Mouse (Mus musculus) kidney, adult 2 months (tissue): ENCODE results near the gene Pcsk6. TPM values are rescaled to one million over a fixed set of nuclear protein-coding genes. Genes with fewer than 3 reads are reported as not detected.

Experiments used
- DNase-seq: peaks from one replicate; pipeline ENCODE4 v3.0.0; 2021
- H3K27ac ChIP-seq: fragments of 200-500 bp; 2 replicates; pipeline ENCODE4 v1.5.1; 2012; ENCODE audit warnings: low read depth, low read length, control low read depth, inconsistent platforms; ENCODE audit not compliant: insufficient read depth
- H3K27me3 ChIP-seq: fragments of 200-500 bp; replicated peaks from 2 replicates; pipeline ENCODE4 v1.6.1; 2012; ENCODE audit warnings: mild to moderate bottlenecking, moderate library complexity, low read length, inconsistent platforms; ENCODE audit not compliant: control insufficient read depth, insufficient read depth
- H3K36me3 ChIP-seq: fragments of 200-500 bp; 2 replicates; pipeline ENCODE4 v1.6.1; 2012; ENCODE audit warnings: mild to moderate bottlenecking, moderate library complexity, low read length, inconsistent platforms; ENCODE audit not compliant: control insufficient read depth, insufficient read depth
- H3K4me1 ChIP-seq: fragments of 200-500 bp; 2 replicates; pipeline ENCODE4 v1.6.1; 2011; ENCODE audit warnings: low read length; ENCODE audit not compliant: control insufficient read depth, insufficient read depth
- H3K4me3 ChIP-seq: fragments of 200-500 bp; 2 replicates; pipeline ENCODE4 v1.5.1; 2011; ENCODE audit warnings: mild to moderate bottlenecking, low read depth, low read length, control low read depth; ENCODE audit not compliant: insufficient read depth
- CTCF ChIP-seq: fragments of 200-500 bp; conservative IDR thresholded peaks from 2 replicates; pipeline ENCODE4 v1.5.1; 2011; ENCODE audit warnings: low read depth, mild to moderate bottlenecking, control low read depth, low read length, moderate library complexity, mixed read lengths; ENCODE audit not compliant: insufficient read depth, insufficient read length
- POLR2A ChIP-seq: fragments of 200-500 bp; IDR thresholded peaks from one replicate; pipeline ENCODE4 v1.6.1; 2011; ENCODE audit warnings: low read depth, low read length, control low read depth
- WGBS: fragments of 180-500 bp; shearing (Covaris S2); methylation state at CpG from one replicate; pipeline ENCODE4 v1.1.7; 2018; 5-methylcytosine and 5-hydroxymethylcytosine counted together
- polyA plus RNA-seq: library from polyadenylated mRNA; depleted of rRNA; stranded (reverse); fragments of >200 nt; gene quantifications from 2 replicates; pipeline ENCODE4 v1.2.3, GENCODE M21; 2012

The Pcsk6 gene
- polyA plus RNA-seq, 1 experiment = 25.0 TPM

DNA sequence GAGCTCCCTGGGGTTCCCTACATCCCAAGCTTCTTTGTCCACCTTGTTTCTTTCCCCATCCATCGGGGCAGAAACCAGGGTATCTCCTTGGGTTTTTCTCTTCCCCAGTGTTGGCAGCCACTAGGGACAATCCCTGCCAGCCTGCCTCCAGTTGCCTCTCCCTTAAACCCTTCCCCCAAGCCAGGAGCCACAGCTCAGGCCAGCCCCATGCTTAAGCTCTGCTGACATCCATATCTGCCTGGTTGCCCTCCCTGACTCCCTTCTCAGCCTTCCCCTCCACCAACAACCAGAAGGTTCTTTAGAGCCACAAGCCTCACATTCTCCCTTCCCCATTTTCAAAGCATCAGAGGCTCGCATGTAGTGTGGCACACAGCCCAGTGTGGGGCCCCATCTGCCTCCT is 10.3 kb downstream of the Pcsk6 start:
- H3K4me1 ChIP-seq = no peaks in the 10 kb centered on the region
- WGBS = 89% methylated on average over 2 of the region's 2 CpGs
- H3K27me3 ChIP-seq = no peaks in the 10 kb centered on the region
- no peak for TF ChIP-seq POLR2A
- TF ChIP-seq CTCF = no peak
- H3K27ac ChIP-seq = no peak overlapping the region
- H3K4me3 ChIP-seq = no peak overlapping the region
- DNase-seq = no peak
- no peaks in the 10 kb centered on the region for H3K36me3 ChIP-seq

DNA sequence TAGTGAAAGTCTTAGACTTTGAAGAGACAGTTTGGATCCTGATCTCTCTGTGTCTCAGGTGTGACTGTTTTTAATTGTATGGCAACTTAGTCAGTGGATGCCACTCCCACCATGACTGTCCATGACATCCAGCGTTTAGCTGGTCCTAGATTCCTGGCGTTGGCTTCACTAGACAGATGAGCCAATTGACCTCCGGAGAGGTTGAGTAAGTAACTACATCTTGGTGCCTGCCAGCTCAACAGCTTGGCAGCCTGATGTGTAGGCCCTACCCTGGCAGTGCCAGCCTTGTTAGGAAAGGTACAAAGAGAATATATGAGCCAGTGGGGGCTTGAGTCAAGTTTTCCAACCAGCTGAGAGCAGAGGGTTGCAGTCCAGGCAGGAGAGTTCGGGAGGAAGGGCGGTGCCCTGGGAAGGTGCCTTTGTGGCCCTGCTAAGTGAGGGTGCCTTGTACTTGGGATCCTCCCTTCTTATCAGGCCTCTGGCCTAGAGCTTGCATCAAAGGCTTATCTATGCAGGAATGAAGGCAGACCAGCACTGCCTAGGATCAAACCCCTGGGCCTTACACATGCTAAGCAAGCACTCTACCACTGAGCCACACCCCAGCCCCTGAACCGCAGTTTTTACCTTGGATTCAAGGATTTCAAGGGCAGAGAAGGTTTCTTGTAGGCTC is 11.8 kb downstream of the Pcsk6 start:
- 91% methylated on average over 6 of the region's 6 CpGs for WGBS
- no peak for DNase-seq
- no peaks in the 10 kb centered on the region for H3K4me1 ChIP-seq
- H3K27me3 ChIP-seq = no peaks in the 10 kb centered on the region
- no peaks in the 10 kb centered on the region for H3K36me3 ChIP-seq
- TF ChIP-seq POLR2A (no peak), CTCF (no peak)
- H3K4me3 ChIP-seq = no peak overlapping the region
- H3K27ac ChIP-seq = no peak overlapping the region

DNA sequence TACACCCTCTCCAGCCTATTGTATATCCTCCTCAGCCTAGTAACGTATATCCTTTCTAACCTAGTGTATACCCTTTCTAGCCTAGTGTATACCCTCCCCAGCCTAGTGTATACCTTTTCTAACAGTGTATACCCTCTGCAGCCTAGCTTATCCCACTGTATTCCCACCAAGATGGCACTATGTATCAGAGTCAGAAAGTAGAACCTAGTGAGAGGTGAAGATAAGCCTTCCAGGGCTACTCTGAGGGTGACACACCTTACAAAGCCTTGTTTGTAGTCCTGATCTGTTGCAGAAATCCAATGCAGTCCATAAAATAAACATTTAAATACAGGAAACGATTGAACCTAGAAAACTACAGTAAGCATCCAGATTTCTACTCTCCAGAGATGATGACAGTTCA is 12.4 kb downstream of the Pcsk6 start:
- Histone ChIP-seq H3K27ac (no peak overlapping the region), H3K27me3 (no peaks in the 10 kb centered on the region), H3K4me1 (no peaks in the 10 kb centered on the region), H3K4me3 (no peak overlapping the region), H3K36me3 (no peaks in the 10 kb centered on the region)
- 82% methylated on average over 2 of the region's 2 CpGs for WGBS
- no peak for TF ChIP-seq POLR2A
- TF ChIP-seq CTCF = no peak
- no peak for DNase-seq

DNA sequence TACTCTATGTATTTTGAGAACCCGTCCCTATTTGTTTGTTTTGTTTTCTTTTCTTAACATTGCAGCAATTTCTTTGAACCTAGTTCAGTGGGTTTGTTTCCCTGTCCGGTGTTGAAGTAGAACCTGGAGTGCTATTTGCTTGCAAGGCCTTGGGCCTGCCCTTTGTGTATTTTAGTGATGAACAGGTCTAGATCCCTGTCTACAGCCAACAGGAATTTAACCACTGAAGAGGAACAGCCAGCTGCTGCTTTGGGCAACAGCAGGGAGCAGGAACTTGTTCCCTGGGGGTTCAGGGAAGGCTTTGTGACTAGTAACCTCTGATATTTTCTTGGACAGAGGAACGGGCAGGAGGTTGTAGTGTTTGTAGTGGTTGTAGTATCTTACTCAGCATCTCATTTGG is 15.1 kb downstream of the Pcsk6 start:
- no peak overlapping the region for H3K27ac ChIP-seq
- H3K4me3 ChIP-seq = no peak overlapping the region
- no peak for TF ChIP-seq CTCF
- TF ChIP-seq POLR2A = no peak
- no peak for DNase-seq
- H3K4me1 ChIP-seq = no peaks in the 10 kb centered on the region
- 78% methylated on average over 3 of the region's 3 CpGs for WGBS
- H3K27me3 ChIP-seq = no peaks in the 10 kb centered on the region
- H3K36me3 ChIP-seq = no peaks in the 10 kb centered on the region

DNA sequence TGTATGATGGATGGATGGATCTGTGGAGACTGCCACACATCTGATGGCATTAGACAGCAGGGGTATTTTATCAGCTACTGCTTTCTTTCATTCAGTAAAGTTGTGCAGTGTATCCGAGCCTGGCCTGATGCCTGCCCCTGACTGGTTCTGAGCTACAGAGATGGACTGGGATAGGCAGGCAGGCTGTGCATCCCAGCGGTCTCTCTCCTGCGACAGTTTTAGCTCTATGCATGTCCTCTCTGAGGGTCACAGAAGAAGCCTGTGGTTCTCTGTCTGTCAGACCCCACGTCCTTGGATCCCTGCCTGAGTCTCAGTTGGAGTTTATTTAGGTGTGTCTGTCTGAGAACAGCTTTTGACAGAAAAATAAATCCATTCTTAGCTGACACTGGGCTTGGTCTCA is 16.7 kb downstream of the Pcsk6 start:
- Histone ChIP-seq H3K4me1 (no peaks in the 10 kb centered on the region), H3K27ac (no peak overlapping the region), H3K36me3 (no peaks in the 10 kb centered on the region), H3K4me3 (no peak overlapping the region), H3K27me3 (no peaks in the 10 kb centered on the region)
- WGBS = 66% methylated on average over 4 of the region's 4 CpGs
- DNase-seq = no peak
- TF ChIP-seq POLR2A (no peak), CTCF (no peak)

DNA sequence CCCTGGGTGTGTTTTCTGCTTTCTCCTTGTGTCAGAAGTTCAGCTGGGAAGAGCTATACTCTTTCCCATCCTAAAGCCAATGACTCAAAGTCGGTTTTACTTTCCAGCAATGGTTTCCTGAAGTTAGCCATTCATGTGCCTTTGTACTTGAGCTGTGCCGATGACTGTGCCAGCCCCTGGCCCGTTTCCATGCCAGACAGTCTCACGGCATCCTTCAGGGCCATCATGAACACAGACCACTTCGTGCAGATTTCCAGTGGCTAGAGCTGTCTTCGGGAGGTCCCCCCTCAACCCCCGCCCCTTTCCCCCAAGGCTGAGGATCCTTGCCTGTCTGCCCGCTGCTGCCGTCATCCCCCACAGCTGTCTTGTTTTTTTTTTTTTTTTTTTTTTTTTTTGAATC is 17.8 kb downstream of the Pcsk6 start:
- no peak for DNase-seq
- no peak overlapping the region for H3K27ac ChIP-seq
- 75% methylated on average over 9 of the region's 9 CpGs for WGBS
- H3K4me1 ChIP-seq = no peaks in the 10 kb centered on the region
- no peak overlapping the region for H3K4me3 ChIP-seq
- H3K36me3 ChIP-seq = no peaks in the 10 kb centered on the region
- TF ChIP-seq CTCF (no peak), POLR2A (no peak)
- no peaks in the 10 kb centered on the region for H3K27me3 ChIP-seq

DNA sequence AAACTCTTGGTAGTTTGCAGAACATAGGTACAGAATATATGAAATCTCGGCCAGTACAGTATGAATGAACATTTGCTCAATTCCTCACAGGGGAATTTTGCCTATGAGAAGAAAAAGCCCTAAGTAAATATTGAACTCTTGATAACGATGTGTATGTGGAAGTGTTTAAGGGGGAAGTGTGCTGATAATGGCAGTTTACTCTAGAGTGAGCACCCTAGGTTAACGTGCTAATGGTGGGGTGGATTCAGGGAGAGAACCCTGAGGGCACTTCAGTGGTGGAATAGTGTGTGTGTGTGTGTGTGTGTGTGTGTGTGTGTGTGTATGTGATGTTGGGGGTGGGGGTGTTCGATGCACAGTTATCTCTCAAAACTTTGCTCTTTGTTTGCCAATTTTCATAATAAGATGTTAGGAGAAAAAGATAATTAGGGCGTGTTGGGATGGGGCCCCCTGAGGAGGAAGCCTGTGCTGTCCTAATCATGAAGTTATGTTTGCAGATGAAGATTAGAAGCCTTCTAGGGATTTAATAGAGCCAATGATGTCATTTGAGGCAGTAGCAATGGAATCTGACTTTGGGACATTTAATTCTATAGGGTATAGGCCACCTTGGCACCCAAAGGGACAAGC is 19.2 kb downstream of the Pcsk6 start:
- Histone ChIP-seq H3K27me3 (no peaks in the 10 kb centered on the region), H3K27ac (no peak overlapping the region), H3K36me3 (no peaks in the 10 kb centered on the region), H3K4me3 (no peak overlapping the region), H3K4me1 (no peaks in the 10 kb centered on the region)
- TF ChIP-seq CTCF (no peak), POLR2A (no peak)
- WGBS = 90% methylated on average over 5 of the region's 5 CpGs
- no peak for DNase-seq

DNA sequence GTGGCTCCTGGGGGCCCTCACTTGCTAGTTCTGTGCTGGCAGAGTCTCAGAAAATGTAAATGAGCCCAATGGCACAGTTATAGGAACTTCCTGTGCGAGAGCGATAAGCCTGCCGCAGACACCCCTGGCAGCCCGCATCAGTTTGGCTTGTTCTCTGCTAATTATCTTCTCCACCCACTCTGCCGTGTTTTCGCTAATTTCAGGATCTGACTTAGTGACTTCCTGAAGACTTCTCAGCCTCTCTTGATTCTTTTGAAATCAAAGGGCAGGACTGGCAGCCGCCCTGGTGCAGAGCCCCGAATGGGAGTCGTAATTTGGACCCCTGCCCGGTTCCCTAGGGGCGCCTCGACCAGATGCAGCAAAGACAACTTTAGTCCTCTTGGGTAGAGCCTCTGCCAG is 19.8 kb downstream of the Pcsk6 start:
- H3K36me3 ChIP-seq = no peaks in the 10 kb centered on the region
- TF ChIP-seq CTCF (no peak), POLR2A (no peak)
- H3K27ac ChIP-seq = no peak overlapping the region
- H3K27me3 ChIP-seq = no peaks in the 10 kb centered on the region
- WGBS = 37% methylated on average over 12 of the region's 12 CpGs
- H3K4me3 ChIP-seq = no peak overlapping the region
- DNase-seq = no peak
- no peaks in the 10 kb centered on the region for H3K4me1 ChIP-seq
